Comparison of ENCODE assay signal across 8 mouse cellular contexts in the genomic region with DNA sequence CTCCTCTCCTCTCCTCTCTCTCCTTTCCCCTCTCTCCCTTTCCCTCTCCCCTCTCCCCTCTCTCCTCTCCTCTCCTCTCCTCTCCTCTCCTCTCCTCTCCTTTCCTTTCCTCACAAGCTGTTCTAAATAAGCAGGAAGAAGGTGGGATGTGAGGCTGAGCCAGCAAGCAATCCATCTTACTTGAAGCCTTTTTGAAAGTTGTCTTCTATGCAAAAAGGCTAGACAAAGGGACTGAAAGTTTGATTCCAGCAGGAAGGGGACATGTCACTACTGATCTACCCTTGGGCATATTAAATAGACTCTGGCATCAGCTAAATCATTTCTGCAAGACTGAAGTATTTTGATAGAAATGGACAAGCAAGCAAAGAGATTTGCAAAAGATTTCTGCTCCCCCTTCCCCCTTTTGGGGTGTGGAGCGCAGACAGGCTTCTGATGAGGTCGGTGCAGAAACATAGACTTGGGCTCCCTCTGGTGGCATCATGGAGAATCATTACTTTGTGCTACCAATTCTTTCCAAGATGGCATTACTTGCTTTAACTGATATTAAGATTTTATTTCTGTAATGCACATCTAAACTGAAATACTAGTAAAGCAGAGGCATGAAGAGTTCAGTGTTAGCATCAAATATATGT.
A peak's percentile ranks its signal among the peaks of the same experiment; 100 is the strongest.
DNase-seq lines count a peak whose midpoint lies in the region; ATAC-seq lines count a peak whose summit lies in the region.

No protein-coding gene starts in this region.

- H3K36me3 ChIP-seq in forebrain, embryonic 16.5 days (ENCODE audit: control insufficient read depth, insufficient read depth), result no peaks in the 10 kb centered on the region

- no peaks in the 10 kb centered on the region for H3K4me1 ChIP-seq in forebrain, embryonic 16.5 days (replicated peaks; ENCODE audit: control insufficient read depth, insufficient read depth, low read length)

- peak overlapping the region; percentile 21; the same call in 1 of the 2 replicates for H3K4me2 ChIP-seq in forebrain, embryonic 16.5 days (ENCODE audit: low read length)

- no peaks in the 10 kb centered on the region for H3K27me3 ChIP-seq in forebrain, embryonic 16.5 days (replicated peaks; ENCODE audit: control insufficient read depth, insufficient read depth, low read length)

- H3K4me3 ChIP-seq in forebrain, embryonic 16.5 days (replicated peaks; ENCODE audit: low read length), result no peak overlapping the region

- 0% methylated on average over 2 of the region's 2 CpGs for WGBS in forebrain, embryonic 16.5 days

- H3K27ac ChIP-seq in forebrain, embryonic 16.5 days (ENCODE audit: low read length), result peak overlapping the region; percentile 28; the same call in 1 of the 2 replicates

- no peak overlapping the region for H3K9ac ChIP-seq in forebrain, embryonic 16.5 days (replicated peaks; ENCODE audit: low read depth, low read length)

- ATAC-seq in forebrain, embryonic 16.5 days, result peak; percentile 89
- ATAC-seq in megakaryocyte-erythroid progenitor cell, adult 5-6 weeks (replicated peaks; ENCODE audit: low FRiP score, low TSS enrichment, poor library complexity, severe bottlenecking), result peak; percentile 87

- H3K9me3 ChIP-seq in forebrain, embryonic 16.5 days (ENCODE audit: control insufficient read depth, low read length), result no peaks in the 10 kb centered on the region

- DNase-seq in cerebellum, adult 18-20 months, result peak; percentile 34 to 39
- DNase-seq in cerebellum, adult 11 months, result no peak
- peak; percentile 53 for DNase-seq in 416B (ENCODE audit: low read depth)
- peak; percentile 7 for DNase-seq in c-Kit-positive CD71-positive TER-119-negative erythroid progenitor cells, embryonic 14.5 days (ENCODE audit: low read depth)
- DNase-seq in kidney, postnatal 10 days, result peak; percentile 41
- peak; percentile 54 for DNase-seq in right cerebral cortex, postnatal 4 days
